Mouse (Mus musculus) lung, postnatal 36 days (tissue): ENCODE results near the gene Proser1.

Experiments used
- DNase-seq: peaks from one replicate; pipeline ENCODE4 v3.0.0; 2022; ENCODE audit warnings: mixed read lengths

Proser1 gene

GRCm38 (mm10) chr3:53463046-53463764 is at the start of gene Proser1, which contains the start of gene Nhlrc3:
Gene Proser1 (plus strand): TSS chr3:53463666.
Gene Nhlrc3 (minus strand): TSS chr3:53463332.
- DNase-seq: peak; percentile 98

- no peak for DNase-seq
Observed at GRCm38 (mm10) chr3:53413959-53414358, 49.5 kb upstream of the Proser1 start.

GRCm38 (mm10) chr3:53416036-53416506 is 47.4 kb upstream of the Proser1 start:
- no peak for DNase-seq

DNA sequence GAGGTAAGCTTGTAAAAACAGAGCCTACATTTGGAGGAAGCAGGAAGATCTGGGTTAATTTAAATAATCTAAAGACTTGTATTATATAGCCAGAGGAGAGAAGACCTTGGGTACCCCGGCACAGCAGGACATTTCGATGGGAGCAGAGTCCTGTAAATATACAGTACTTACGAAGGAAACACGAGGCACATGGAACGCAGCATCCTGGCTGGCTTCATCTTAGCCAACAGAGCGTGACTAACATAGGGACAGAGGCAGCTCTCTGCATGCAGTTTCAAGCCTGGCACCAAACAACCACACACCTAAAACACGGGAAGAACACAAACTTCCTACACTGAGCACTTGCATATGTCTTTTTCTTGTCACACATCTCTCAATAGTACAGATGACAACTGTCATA is 45.8 kb upstream of the Proser1 start:
- DNase-seq: no peak

DNA sequence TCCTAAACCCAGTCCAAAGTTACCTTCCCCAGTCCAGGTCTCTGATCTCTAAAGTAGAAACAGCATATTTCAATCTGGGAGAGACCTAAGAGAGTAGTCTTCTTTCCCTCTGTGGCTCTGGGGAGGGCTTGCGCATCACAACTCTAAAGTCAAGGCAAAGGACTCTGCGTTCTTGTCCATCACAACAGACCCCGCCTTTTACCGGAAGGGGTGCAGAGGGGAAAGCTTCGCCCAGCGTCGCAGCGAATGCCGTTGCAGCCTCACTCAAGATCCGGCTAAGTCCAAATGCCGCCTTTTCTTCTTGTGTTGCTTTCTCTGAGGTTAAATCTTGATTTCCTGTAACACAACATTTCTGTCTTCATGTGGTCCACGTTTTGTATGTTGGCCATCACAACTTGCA is 41.8 kb upstream of the Proser1 start:
- no peak for DNase-seq

GRCm38 (mm10) chr3:53422691-53423090 is 40.8 kb upstream of the Proser1 start:
- DNase-seq: no peak

- DNase-seq: no peak
Observed at GRCm38 (mm10) chr3:53423576-53423975, 39.9 kb upstream of the Proser1 start.

DNA sequence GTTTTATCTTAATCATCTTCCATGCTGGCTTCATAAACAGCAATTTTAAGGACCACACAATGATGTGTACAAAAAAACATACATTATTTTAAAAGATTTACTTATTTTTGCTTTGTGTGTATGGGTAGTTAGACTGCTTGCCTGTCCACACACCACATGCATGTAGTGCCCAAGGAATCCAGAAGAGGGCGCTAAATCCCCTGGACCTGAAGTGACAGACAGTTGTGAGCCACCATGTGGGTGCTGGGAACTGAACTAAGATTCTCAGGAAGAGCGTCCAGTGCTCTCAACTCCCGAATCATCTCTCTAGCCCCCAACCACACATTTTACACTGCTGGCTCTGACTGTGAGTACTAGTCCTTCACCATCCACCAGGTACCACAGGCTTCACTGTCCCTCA is 28.9 kb upstream of the Proser1 start:
- no peak for DNase-seq

GRCm38 (mm10) chr3:53436550-53436949 is 26.9 kb upstream of the Proser1 start:
- no peak for DNase-seq

GRCm38 (mm10) chr3:53445540-53445939 is 17.9 kb upstream of the Proser1 start:
- DNase-seq: no peak

DNA sequence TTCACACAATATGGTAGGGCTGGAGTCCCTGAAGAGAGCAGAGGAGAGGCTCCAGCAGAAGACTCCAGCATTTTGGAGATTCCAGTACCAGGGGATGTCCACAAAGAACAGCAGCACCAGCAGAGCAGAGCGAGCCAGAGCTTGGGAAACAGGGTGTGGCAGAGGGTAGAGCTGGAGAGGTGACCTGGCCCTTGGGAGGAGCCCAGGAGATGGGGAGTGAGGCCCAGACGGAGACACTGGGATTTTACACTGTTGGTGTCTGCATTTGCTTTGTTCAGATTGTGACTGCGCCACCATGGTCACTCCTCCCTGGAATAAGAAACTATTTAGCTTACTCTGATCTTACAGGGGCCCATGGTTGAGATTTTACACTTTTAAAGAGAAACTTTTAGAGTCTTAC is 16.7 kb upstream of the Proser1 start:
- no peak for DNase-seq

- DNase-seq: peak; percentile 84
Observed at GRCm38 (mm10) chr3:53448208-53448607, 15.3 kb upstream of the Proser1 start.

DNA sequence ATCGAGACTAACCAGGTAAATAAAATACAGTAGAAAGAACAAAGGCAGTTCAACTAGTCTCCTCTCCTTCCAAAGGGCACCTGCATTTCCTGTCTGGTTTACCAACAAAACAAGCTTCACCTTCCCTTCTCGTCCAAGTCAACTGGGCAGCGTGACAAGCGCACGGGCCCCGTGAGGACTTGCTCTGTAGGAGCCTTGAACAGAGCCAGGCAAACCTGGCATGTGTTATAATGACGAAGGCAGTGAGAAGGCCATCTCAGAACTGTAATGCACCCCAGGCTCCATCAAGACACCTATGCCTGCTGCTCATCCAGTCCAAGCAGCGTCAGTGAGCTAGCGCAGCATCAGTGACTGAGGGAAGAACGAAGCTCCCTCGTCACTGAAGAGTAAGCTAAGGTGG is 12.8 kb upstream of the Proser1 start:
- DNase-seq: no peak

DNA sequence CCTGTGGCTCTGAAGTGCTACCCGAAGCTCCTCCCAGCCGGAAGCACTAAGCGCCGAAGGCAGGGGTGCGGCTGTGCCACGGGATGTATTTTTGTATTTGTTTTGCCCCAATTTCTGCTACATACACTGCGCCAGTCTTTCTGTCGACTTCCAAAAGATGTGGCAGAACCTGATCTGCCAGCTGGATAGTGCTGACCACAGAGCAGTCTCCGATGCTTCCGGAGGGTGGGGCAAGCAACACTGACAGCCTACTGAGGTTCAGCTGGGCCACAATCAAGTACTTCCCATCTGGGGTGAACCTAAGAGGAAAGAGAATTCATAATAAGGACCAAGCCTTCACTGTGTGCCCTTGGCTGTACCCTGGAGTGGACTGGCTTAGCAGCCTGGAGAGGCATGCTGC is 11.1 kb upstream of the Proser1 start:
- DNase-seq: peak; percentile 61

GRCm38 (mm10) chr3:53453346-53453745 is 10.1 kb upstream of the Proser1 start:
- peak; percentile 60 for DNase-seq

DNA sequence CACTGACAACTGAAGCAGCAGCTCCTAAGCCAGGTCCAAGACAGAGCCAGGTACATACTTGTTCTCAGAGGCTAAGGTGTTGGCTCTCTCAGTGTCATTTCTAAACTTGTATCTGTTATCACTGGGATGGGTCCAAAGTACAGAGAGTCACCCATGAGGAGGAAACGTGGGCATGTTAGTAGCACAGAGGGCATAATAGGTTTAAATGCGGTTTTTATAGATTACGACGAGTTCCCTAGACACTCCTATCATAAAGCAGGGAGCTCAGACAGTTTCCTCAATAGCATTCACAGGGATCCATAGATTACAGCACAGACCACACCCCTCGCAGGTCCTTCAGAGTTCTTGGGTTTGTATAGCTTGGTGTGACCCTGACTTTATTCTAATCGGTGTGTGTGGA is 9.5 kb upstream of the Proser1 start:
- no peak for DNase-seq

DNA sequence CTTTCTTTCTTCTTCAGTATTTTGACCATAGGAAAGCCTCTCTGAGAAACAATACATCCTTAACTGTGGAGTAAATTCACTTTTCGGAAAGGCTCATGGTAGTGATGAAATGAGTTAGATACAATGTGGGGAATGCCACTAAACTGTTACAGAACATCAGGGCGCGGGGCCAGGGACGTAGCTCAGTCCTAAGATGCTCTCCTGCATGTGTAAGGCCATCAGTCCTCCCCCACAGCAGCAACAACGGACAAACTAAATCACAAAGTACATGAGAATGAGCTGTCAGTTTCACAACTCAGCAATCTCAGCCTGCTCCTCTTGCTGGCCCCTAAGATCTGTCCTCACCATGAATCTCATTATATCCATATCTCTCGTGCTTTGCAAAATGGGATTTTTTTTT is 8.9 kb upstream of the Proser1 start:
- DNase-seq: no peak

DNA sequence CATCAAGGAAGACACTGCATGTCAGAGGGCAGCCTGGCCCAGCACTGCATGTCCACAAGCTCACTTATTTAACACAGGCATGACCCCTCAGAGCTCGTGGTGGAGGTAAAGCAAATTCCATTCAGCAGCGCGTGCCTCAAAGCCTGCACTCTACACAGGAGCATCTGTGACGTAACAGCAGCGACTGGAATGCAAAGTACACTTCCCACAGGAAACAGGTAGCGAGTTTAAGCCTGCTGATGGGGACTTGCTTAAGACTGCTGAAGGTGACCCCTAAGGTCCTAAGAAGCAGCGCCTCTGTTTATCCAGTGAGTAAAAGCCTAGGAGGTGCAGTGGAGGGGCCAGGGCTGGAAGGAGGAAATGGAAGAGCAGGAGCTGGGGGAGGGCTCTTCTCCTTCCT is 8.5 kb upstream of the Proser1 start:
- peak; percentile 28 for DNase-seq

DNA sequence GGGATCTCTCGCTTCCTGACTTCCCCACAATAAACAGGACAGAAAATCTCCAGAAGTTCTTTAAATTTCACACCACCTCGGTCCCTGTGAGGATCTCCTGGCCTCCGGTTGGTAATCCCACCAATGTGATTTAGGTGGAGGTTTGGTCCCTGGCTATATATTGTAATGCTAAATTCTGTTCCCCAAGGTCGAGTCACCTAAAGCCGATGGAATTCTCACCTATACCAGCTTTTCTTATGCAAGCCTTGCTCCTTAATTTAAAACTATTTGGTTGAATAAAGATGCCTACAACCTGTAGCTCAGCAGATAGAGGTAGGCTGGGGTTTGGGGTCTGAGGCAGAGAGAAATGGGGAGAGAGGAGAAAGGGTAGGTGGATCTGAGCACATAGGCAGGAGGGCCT is 5.7 kb upstream of the Proser1 start:
- no peak for DNase-seq

DNA sequence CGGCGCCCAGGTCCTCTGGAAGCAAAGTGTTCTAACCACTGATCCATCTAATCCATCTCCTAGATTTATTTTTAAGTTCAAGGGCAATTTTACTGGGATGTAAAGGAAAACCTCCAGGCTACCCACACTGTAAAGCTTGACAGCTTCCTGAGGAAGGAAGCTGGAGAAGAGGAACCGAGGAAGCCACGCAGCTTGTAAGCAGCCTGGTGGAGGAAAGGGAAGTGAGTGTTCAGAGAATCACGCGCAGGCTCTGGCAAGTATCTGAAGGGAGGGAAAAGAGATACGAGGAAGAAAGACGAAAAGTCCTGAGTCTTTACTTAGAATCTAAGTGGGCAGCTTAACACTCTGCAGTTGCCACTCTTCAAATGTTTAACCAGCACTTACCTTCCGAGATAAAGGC is 3.4 kb upstream of the Proser1 start:
- DNase-seq: peak; percentile 55

DNA sequence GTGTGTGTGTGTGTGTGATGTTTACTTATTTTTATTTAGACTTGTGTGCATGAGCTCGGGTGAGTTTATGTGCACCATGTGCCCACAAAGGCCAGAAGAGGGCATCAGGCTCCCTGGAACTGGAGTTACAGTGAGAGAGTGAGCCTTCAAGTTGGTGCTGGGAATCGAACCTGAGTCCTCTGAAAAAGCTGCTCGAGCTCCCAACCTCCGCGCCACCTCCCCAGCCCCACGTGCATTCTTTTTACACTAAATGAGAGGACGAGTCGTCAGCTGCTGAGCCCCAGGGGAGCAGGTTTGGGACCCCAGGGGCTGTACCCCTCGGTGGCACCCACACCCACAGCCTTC is 793 bp upstream of the Proser1 start:
- no peak for DNase-seq

GRCm38 (mm10) chr3:53463765-53464114 is 274 bp downstream of the Proser1 start:
- DNase-seq: no peak

GRCm38 (mm10) chr3:53464146-53464698 is 756 bp downstream of the Proser1 start:
- no peak for DNase-seq

DNA sequence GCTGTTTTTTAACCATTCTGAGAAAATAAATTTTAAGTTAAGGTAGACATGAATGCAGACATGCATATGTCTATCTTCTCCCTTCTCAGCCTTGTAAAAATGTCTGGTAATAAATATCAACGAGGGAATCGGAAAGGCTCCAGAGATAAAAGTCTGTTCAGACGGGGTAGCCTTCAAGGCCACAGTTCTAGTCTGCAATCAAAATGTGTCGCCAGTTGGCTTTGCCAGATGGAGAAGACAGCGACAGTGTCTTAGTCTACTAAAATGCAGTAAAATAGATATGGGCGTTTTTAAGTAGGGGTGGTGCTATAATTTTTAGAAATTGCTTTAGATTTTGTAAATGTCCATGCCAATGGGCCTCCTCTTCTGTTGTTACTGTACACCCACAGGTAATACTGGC is 1.9 kb downstream of the Proser1 start:
- DNase-seq: no peak

DNA sequence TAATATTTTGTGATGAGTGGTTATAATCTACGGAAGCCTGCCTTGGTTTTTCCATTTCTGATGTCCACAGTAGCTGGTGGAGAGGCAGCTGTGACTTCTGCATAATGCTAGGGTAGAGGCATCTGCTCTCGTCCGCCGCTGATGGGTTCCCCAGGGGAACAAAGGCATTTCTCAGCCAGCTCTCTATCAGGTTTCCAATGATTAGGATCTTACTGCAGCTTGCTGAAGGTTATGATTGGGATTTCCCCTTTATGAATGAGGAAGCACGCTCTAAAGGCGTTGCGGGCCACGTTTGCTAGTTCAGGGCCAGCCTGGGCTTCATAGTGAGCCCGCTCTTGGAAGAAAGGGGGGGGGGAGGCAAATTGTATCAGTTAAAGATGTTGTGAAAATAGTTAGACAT is 3.0 kb downstream of the Proser1 start:
- no peak for DNase-seq
